Mouse (Mus musculus) layer of hippocampus, adult 2 months (tissue): Measurements from ENCODE around the gene Fam155a. TPM values are rescaled to one million over a fixed set of nuclear protein-coding genes. Genes with fewer than 3 reads are reported as not detected.
A peak's percentile ranks its signal among the peaks of the same experiment; 100 is the strongest.
"Not testable (repeated sequence)": the region's sequence is repeated elsewhere in the genome, so short reads cannot be mapped to it uniquely, and the experiment has no call there.

Source experiments
- DNase-seq, 2 experiments: peaks; one replicate each; pipeline ENCODE4 v3.0.0; 2022; ENCODE audit warnings: low spot score in 2 of 2
- H3K27ac ChIP-seq: fragments of 200-600 bp; 2 replicates; pipeline ENCODE4 v1.8.1; 2022
- H3K4me3 ChIP-seq: fragments of 200-600 bp; 2 replicates; pipeline ENCODE4 v1.8.1; 2022; ENCODE audit warnings: mild to moderate bottlenecking
- CTCF ChIP-seq: fragments of 200-600 bp; conservative IDR thresholded peaks from 2 replicates; pipeline ENCODE4 v1.8.1; 2022; ENCODE audit warnings: antibody characterized with exemption, mild to moderate bottlenecking, moderate library complexity
- long read RNA-seq, 2 experiments: library from polyadenylated mRNA; stranded (forward); transcript quantifications; one replicate each; pipeline ENCODE4 v2.0.0; 2021; ENCODE audit warnings: borderline mapping rate in 2 of 2
- total RNA-seq, 2 experiments: library from RNA; stranded (reverse); gene quantifications; 2 replicates each; pipeline ENCODE4 v1.2.3; 2021

Fam155a gene
- 100 to 1,000 TPM; 123 to 128 TPM for total RNA-seq
- long read RNA-seq, experiment 1, partial matches to known transcripts, result 2 of 13 reads
- long read RNA-seq, experiment 1, other reads (novel, unspliced or antisense), result 10 of 13 reads
- long read RNA-seq, experiment 2, partial matches to known transcripts, result 1 of 13 reads
- long read RNA-seq, experiment 2, other reads (novel, unspliced or antisense), result 12 of 13 reads

GRCm38 (mm10) chr8:9770999-9771605 is at the start of gene Fam155a:
Gene Fam155a (minus strand): TSS chr8:9771161.
- peak within 1 kb of the TSS; percentile 79 for H3K4me3 ChIP-seq
- DNase-seq, result peak; percentile 38 to 47
- TF ChIP-seq CTCF, result no peak

DNA sequence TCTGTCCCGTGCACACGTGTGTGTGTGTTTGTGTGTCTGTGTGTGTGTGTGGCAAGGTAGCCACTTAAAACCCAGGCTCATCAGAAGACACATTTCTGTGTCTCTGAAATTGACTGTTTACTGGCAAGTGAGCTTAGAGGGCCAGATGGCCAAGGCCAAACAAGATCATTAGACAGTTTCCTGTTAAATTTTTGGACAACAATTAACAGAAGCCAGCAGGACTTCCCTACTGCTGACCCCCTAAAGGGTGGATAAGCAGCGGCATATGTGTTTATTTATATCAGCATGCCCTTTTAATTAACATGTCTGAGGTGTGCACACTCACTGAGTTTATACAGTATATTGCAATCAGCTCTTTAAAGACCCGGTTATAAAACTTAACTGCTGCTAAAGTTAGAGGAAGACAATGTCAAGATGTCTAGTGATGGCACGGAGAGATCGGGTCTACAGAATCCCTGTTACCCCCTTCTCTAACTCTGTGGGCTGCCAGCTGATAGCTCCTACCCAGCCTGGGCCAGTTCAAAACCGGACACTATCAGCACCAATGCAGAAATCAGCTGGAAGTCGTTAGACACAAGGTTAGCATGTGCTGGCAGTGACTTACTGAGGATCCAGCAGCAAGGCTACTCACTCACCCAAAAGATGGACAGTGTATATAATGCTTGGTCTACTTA is 42.4 kb upstream of the Fam155a start:
- no peak for TF ChIP-seq CTCF
- Histone ChIP-seq H3K4me3 (no peak overlapping the region), H3K27ac (no peak overlapping the region)
- DNase-seq, result no peak

More at GRCm38 (mm10) chr8:9770999-9771605, at the start of gene Fam155a:
- H3K27ac ChIP-seq, result peak within 1 kb of the TSS; percentile 96

DNA sequence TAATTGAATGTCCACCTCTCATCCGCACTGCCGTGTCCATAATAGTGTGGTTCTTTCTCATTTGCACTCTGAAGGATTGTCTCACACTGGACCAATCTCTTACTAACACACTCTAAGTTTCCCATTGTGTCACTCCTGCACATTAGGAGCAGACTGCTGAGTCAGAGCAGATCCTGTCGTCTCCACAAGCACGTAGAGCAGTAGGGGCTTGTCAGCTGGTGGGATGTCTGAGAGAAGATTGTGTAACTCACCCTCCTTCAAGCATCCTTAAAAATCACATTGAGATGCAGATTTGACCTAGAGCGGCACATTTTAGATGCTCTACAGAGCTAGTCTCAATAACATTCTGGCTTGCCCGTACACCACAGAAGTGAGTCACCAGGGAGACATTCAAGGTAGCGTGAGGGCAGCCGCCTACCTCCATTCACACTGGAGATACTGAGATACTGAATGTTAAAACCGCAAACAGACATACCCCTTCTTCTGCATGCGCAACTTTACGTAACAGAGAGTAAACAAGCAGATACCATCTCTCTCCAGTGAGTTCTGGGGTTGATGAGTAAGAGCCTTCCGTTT is 40.1 kb upstream of the Fam155a start:
- no peak overlapping the region for H3K4me3 ChIP-seq
- TF ChIP-seq CTCF, result no peak
- DNase-seq, result no peak
- no peak overlapping the region for H3K27ac ChIP-seq

DNA sequence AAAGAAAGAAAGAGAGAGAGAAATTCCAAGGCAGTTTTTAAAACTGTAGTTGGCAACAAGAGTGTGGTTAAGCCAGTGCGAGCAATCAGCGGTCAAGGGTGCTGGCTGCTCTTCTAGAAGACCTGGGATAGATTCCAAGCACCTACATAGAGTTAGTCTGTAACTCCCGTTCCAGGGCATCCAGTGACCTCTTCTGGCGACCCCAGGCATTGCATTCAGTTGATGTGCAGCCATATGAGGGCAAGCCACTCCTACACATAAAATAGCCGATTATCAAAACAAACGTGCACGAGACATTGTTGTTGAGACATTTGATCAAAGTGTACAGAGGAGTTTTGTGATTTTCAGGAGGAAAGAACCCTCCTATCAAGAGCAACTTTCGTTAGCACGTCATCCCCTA is 37.6 kb upstream of the Fam155a start:
- H3K27ac ChIP-seq, result no peak overlapping the region
- no peak for DNase-seq
- TF ChIP-seq CTCF, result peak; percentile 24
- H3K4me3 ChIP-seq, result no peak overlapping the region

GRCm38 (mm10) chr8:9805676-9806075 is 34.7 kb upstream of the Fam155a start:
- H3K27ac ChIP-seq, result no peak overlapping the region
- no peak for DNase-seq
- H3K4me3 ChIP-seq, result no peak overlapping the region
- no peak for TF ChIP-seq CTCF

GRCm38 (mm10) chr8:9800346-9800745 is 29.4 kb upstream of the Fam155a start:
- not testable (repeated sequence) for H3K4me3 ChIP-seq, DNase-seq, H3K27ac ChIP-seq

- no peak for DNase-seq
- no peak overlapping the region for H3K27ac ChIP-seq
- TF ChIP-seq CTCF, result no peak
- no peak overlapping the region for H3K4me3 ChIP-seq
Observed at GRCm38 (mm10) chr8:9799923-9800322, 29.0 kb upstream of the Fam155a start.

DNA sequence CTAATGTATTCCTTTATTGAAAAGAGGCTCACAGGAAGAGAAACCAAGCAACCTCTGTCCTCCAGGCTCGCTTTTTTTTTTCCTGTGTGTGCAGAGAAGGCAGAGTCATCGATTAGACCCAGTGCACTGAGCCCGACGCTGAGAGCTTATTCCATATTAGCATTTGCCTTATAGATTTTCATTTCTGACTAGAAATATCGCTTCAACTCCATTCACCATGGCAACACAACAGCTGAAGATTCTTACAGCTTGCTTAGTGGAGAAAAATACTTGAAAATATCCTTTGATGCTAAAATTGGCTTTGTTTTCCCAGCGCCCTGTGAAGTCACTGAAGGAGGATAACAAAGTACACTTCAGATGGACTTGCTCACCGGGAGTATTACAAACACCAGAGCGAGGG is 26.6 kb upstream of the Fam155a start:
- no peak overlapping the region for H3K4me3 ChIP-seq
- DNase-seq, result no peak
- no peak overlapping the region for H3K27ac ChIP-seq
- no peak for TF ChIP-seq CTCF

DNA sequence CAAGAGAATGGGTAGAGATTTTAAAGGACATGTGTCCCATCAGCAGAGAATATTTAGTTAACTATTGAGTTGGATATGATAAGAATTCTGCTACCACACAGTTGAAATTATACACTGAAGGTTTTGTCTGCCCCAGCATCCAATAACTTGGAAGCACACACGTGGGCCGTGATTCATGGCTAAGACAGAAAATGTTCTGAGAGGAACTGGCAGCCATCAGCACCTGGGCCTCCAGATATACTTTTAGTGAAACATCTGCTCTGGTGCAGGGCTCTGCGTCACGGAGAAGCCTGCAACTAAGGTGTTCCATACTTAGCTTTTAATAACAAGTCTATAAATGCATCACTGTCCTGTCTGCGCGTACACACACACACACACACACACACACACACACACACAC is 24.8 kb upstream of the Fam155a start:
- no peak for TF ChIP-seq CTCF
- H3K27ac ChIP-seq, result no peak overlapping the region
- no peak for DNase-seq
- H3K4me3 ChIP-seq, result no peak overlapping the region

DNA sequence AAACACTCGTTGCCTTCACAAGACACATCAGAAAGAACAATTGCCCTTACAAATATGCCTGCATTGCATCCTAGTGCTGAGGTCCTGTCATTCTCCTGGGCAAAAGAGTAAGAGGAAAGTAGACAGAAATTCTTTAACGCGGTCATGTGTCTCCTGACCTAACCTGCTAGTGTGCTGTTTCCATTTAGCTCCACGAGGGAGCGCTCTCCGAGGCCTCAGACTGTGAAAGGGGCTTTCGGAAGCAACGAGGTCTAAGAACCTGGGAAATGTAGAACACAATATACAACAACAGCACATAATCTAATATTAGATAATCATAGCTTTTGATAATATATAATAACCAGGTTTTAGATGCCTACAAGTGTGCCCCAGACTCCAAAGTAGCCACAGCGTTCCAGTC is 22.4 kb upstream of the Fam155a start:
- H3K4me3 ChIP-seq, result no peak overlapping the region
- 0 out of 2 replicates have a peak, but pooled peaks have one; percentile 14 for TF ChIP-seq CTCF
- H3K27ac ChIP-seq, result no peak overlapping the region
- no peak for DNase-seq

DNA sequence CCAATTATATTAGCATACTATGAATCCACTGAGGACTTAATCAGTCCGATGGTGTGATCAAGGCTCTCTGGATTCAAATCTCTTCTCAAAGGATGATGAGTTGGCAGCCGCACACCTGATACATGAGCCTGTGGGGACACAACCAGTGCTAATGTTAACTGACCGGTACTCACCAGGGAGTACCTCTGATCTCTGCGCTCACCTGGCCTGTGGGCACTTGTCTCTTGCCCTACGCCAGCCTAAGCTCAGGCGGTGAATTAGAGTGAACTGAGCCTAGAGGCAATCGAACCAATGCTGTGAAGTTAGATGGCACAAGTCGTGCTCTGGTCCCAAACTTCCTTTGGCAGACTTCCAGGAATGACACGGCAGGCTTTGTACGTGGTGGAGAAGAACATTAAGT is 9.4 kb upstream of the Fam155a start:
- TF ChIP-seq CTCF, result no peak
- no peak overlapping the region for H3K27ac ChIP-seq
- no peak for DNase-seq
- no peak overlapping the region for H3K4me3 ChIP-seq

DNA sequence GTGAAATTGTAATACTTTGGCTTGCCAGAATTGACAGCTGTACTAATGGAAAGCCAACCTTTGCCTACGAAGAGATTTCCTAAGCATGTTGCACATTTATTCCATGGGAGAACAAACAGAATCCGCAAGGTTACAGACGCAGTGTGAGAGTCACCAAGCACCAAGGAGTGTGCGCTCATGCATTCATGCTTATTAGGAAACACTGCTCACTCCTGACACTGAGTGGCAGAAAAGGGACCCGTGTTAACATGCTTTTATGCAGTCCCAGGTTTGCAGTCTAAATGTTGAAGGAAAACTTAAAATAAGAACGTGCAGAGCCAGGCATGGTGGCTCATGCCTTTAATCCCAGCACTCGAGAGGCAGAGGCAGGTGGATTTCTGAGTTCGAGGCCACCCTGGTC is 7.2 kb upstream of the Fam155a start:
- no peak for DNase-seq
- TF ChIP-seq CTCF, result peak; percentile 50
- Histone ChIP-seq H3K27ac (no peak overlapping the region), H3K4me3 (no peak overlapping the region)

DNA sequence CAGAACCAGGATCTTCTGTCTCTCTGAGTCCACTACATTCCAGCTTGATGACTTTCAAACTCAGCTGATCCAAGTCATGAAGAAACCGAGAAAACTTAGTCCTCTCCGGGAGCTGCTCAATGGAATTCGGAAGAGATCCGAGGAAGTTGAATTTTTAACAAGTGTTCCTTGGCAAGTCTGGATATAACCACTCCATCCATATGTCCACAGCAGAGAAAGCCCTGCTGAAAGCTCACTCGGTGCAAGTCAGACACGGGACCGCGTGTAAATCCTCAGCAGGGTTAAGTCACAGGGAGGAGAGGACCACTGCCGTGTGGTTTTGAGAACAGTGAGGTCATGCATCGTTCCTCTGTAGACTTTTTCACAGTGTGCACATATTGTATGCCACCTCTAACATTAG is 5.9 kb upstream of the Fam155a start:
- H3K4me3 ChIP-seq, result no peak overlapping the region
- no peak overlapping the region for H3K27ac ChIP-seq
- DNase-seq, result no peak
- no peak for TF ChIP-seq CTCF

GRCm38 (mm10) chr8:9772519-9772840 is 1.5 kb upstream of the Fam155a start:
- peak overlapping the region; percentile 96 for H3K27ac ChIP-seq
- TF ChIP-seq CTCF, result peak; percentile 76
- peak overlapping the region; percentile 79 for H3K4me3 ChIP-seq
- peak; percentile 26 to 48 for DNase-seq
